Mouse (Mus musculus) neutrophil, adult 5-6 weeks (primary cell): ENCODE data around the gene Olfr857. TPM values are rescaled to one million over a fixed set of nuclear protein-coding genes. Genes with fewer than 3 reads are reported as not detected.
"Not testable (repeated sequence)": the region's sequence is repeated elsewhere in the genome, so short reads cannot be mapped to it uniquely, and the experiment has no call there.

Source experiments
- ATAC-seq: fragments of 151-379, 151-347 bp; 2 replicates; pipeline ENCODE4 v1.8.0; 2017; ENCODE audit warnings: mild to moderate bottlenecking, moderate TSS enrichment; ENCODE audit not compliant: insufficient number of reproducible peaks, poor library complexity, low FRiP score, severe bottlenecking; ENCODE audit errors: extremely low read depth
- total RNA-seq: library from RNA; stranded (forward); fragments of 200-1000 nt; gene quantifications from 2 replicates; pipeline ENCODE4 v1.2.3, GENCODE M21; 2017

The Olfr857 gene
- total RNA-seq, result not detected in 2 replicates

DNA sequence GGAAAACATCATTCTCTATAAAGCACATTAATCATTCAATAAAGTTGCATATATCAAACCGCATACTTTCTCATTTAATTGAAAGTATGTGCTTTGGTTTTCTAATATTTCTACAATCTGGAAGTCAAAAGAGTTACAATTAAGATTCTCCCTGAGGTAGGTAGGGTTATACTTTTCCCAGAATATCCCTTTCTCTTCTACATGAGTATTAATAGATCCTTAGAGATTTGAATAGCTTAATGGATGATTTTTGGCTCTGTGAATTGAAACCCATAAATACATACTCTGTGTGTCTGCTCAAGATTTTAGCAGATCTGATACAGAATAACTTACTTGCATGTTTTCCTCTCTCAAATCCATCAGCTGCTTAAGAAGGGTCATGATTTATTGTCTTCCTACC lies at the start of gene Olfr857:
Gene Olfr857 (plus strand): TSS at position 301 of the 400 bp plus-strand sequence.
- ATAC-seq, result no peak

DNA sequence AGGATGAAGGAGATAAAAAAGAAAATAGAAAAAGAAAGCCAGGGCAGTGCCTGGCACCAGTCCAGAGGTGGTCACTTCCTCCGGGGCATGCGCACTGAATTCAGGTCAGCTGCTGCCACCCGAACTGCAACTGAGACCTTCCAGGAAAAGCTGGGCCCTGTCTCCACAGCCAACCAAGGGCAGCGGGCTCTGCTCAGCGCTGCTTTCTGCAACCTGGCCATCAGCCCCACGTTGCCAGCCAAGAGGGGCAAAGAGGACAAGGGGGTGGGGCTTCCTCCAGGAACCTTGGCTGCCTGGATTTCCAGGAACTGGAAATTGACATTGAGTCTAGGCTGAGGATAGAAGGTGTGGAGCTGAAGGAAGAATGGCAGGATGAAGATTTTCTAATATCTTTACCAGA lies 19.0 kb upstream of the Olfr857 start:
- ATAC-seq, result no peak

DNA sequence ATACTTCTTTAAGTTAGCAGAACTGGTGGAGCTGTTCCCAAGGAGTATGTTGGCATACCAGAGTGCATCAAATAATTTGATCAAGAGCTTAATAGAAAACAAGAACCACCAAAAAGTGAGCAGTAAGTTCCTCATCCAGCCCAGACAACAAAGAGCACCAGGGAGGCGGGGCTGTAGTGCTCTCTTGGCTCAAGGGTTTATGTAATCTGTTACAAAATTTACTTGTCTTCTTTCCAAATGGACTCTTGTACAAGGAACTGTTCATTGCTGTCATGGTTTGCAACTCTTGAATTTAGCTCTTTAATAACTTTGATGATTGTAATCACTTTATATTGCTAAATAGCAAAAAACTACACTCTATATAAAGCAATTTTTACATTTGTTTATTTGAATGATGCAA lies 17.8 kb upstream of the Olfr857 start:
- ATAC-seq, result no peak

DNA sequence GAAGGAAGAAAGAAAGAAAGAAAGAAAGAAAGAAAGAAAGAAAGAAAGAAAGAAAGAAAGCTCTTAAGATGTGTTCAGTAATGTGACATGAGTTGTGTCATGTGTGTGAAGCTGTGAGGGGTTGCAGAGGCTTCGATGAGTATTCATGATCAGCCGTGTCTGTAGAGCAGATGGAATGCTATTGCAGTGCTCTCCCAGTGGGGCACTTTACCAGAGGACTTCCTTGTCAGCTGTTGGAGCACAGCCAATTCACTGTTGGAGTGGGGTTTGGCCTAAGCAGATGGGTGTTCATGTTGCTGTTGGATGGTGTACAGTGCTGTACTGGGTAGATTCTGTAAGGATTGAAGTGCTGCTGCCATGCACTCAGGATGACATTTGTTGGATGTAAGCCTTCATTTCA lies 16.8 kb upstream of the Olfr857 start:
- ATAC-seq, result no peak

DNA sequence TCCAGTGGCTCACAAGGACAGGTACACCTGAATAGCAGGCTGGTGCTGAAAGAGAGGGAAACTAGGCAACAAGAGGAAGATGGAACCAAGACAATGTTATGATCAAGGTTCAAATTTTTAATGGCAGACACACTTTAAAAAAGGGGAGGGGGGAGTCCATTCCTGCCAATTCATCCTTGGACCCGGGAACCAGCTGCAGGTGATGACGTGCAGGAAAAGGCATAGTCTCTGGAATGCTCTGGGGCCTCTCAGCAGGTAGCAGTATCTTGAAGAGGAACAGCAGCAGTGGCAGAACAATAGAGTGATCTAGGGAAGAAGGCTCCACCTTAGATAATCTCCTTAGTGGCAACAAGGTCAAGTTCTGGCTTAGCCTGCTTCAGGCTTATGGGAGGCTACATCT lies 14.9 kb upstream of the Olfr857 start:
- not testable (repeated sequence) for ATAC-seq

DNA sequence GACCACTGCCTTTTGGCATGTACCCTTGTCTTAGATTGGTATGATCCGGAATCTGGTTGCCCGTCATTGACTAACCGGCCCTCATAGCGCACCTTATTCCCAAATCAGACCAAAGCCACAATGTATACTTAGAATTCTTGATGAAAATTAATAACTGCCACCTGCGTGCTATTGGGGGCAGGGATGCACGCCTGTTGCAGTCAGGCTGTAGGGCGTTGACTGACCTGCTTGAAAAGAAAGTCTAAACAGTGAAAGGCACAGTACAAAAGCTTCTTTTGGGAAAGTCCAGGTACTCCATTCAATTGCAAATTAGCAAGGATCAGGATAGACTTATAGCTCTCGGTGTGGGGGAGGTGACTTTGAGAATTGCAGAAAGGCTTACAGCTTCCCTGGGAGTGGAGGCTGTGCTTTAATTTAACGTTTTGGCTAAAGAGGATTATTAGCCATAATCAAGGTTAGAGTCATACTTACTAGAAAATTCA lies 14.3 kb upstream of the Olfr857 start:
- ATAC-seq, result not testable (repeated sequence)

DNA sequence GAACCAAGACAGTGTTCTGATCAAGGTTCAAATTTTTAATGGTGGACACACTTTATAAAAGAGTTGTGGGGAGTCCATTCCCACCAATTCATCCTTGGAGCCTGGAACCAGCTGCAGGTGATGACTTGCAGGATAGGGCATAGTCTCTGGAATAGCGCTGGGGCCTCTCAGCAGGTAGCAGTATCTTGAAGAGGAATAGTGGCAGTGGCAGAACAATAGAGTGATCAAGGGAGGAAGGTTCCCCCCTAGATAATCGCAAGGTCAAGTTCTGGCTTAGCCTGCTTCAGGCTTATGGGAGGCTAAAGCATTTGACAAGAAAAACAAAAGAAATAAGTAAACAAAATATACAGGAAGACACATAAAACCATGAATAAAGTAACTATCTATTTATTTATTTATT lies 4.7 kb upstream of the Olfr857 start:
- not testable (repeated sequence) for ATAC-seq

Other genes with a start within 250 kb of the Olfr857 start
- not detected in 2 replicates for gene Olfr850, start 231.2 kb upstream of the Olfr857 start, total RNA-seq
- gene Olfr851, start 216.1 kb upstream of the Olfr857 start, total RNA-seq, result not detected in 2 replicates
- gene Olfr853, start 168.4 kb upstream of the Olfr857 start, total RNA-seq, result not detected in 2 replicates
- gene Olfr854, start 142.1 kb upstream of the Olfr857 start, total RNA-seq, result not detected in 2 replicates
- gene Olfr855, start 126.8 kb upstream of the Olfr857 start, total RNA-seq, result not detected in 2 replicates
- gene Zfp317, start 87.3 kb upstream of the Olfr857 start, total RNA-seq, result 47.8 and 48.3 TPM in 2 replicates
- not detected in 2 replicates for gene Olfr58, start 70.8 kb downstream of the Olfr857 start, total RNA-seq
- not detected in 2 replicates for gene Olfr859, start 95.5 kb downstream of the Olfr857 start, total RNA-seq
- gene Olfr860, start 140.3 kb downstream of the Olfr857 start, total RNA-seq, result not detected in 2 replicates
- gene Olfr862, start 178.6 kb downstream of the Olfr857 start, total RNA-seq, result not detected in 2 replicates
- gene Olfr77, start 207.4 kb downstream of the Olfr857 start, total RNA-seq, result 0.47 and 0.49 TPM in 2 replicates